In genomic region chr15:7681011-7681410, GRCm38 (mm10) we compare ENCODE assay signal across 31 mouse cellular contexts.
"Had no signal": no experiment of that assay in that cellular context is flagged by ENCODE, and none has a peak within 500 bp of the region (broad histone marks: within the 10 kb centered on the region; RNA-seq: fewer than 3 reads in every experiment).

No protein-coding gene starts in this region.

- H3K4me1 ChIP-seq: limb, embryonic 12.5 days; limb, embryonic 13.5 days; limb, embryonic 15.5 days; liver, embryonic 12.5 days; liver, embryonic 13.5 days; liver, embryonic 15.5 days; lung, embryonic 15.5 days; megakaryocyte, embryonic 14.5 days; midbrain, embryonic 12.5 days; midbrain, embryonic 13.5 days; midbrain, embryonic 15.5 days; neural tube, embryonic 12.5 days had no signal

- H3K4me3 ChIP-seq: limb, embryonic 12.5 days; limb, embryonic 13.5 days; limb, embryonic 15.5 days; liver, embryonic 12.5 days; liver, embryonic 13.5 days; liver, embryonic 15.5 days; lung, embryonic 15.5 days; megakaryocyte, embryonic 14.5 days; midbrain, embryonic 10.5 days; midbrain, embryonic 12.5 days; midbrain, embryonic 13.5 days; midbrain, embryonic 15.5 days; myocyte; neural tube, embryonic 12.5 days had no signal

- H3K36me3 ChIP-seq: limb, embryonic 12.5 days; limb, embryonic 13.5 days; limb, embryonic 15.5 days; liver, embryonic 12.5 days; liver, embryonic 13.5 days; liver, embryonic 15.5 days; lung, embryonic 15.5 days; midbrain, embryonic 10.5 days; midbrain, embryonic 12.5 days; midbrain, embryonic 13.5 days; midbrain, embryonic 15.5 days; neural tube, embryonic 12.5 days had no signal

- H3K27ac ChIP-seq: limb, embryonic 12.5 days; limb, embryonic 13.5 days; limb, embryonic 15.5 days; liver, embryonic 12.5 days; liver, embryonic 13.5 days; liver, embryonic 14.5 days; liver, embryonic 15.5 days; lung, embryonic 15.5 days; macrophage; midbrain, embryonic 10.5 days; midbrain, embryonic 12.5 days; midbrain, embryonic 13.5 days; midbrain, embryonic 15.5 days; neural tube, embryonic 12.5 days had no signal

- H3K9me3 ChIP-seq: limb, embryonic 12.5 days; limb, embryonic 13.5 days; limb, embryonic 15.5 days; liver, embryonic 12.5 days; liver, embryonic 13.5 days; liver, embryonic 15.5 days; lung, embryonic 15.5 days; megakaryocyte, embryonic 14.5 days; midbrain, embryonic 10.5 days; midbrain, embryonic 12.5 days; midbrain, embryonic 13.5 days; midbrain, embryonic 15.5 days; neural tube, embryonic 12.5 days had no signal

- DNase-seq: left cerebral cortex, postnatal 4 days; liver; liver, embryonic 13.5 days; liver, postnatal 0 days; lung, adult 18-20 months; lung, adult 2 months; lung, embryonic 14.5 days; lung, postnatal 10 days; lung, postnatal 14 days; lung, postnatal 36 days; lung, postnatal 4 days; midbrain, embryonic 14.5 days had no signal

- ATAC-seq: liver, embryonic 12.5 days; liver, postnatal 0 days; lung, postnatal 0 days; midbrain, embryonic 13.5 days; midbrain, embryonic 15.5 days; midbrain, embryonic 16.5 days had no signal

- H3K9ac ChIP-seq: limb, embryonic 12.5 days; limb, embryonic 13.5 days; limb, embryonic 15.5 days; liver, embryonic 12.5 days; liver, embryonic 13.5 days; liver, embryonic 14.5 days; liver, embryonic 15.5 days; liver, postnatal 0 days; lung, embryonic 14.5 days; lung, embryonic 15.5 days; midbrain, embryonic 12.5 days; midbrain, embryonic 13.5 days; midbrain, embryonic 15.5 days; neural tube, embryonic 12.5 days had no signal

- H3K27me3 ChIP-seq: limb, embryonic 12.5 days; limb, embryonic 13.5 days; limb, embryonic 15.5 days; liver, embryonic 12.5 days; liver, embryonic 13.5 days; liver, embryonic 15.5 days; lung, embryonic 15.5 days; megakaryocyte, embryonic 14.5 days; midbrain, embryonic 12.5 days; midbrain, embryonic 13.5 days; midbrain, embryonic 15.5 days; neural tube, embryonic 12.5 days had no signal

- H3K4me2 ChIP-seq: limb, embryonic 12.5 days; limb, embryonic 13.5 days; limb, embryonic 15.5 days; liver, embryonic 11.5 days; liver, embryonic 12.5 days; liver, embryonic 13.5 days; liver, embryonic 15.5 days; lung, embryonic 14.5 days; lung, embryonic 15.5 days; midbrain, embryonic 11.5 days; midbrain, embryonic 12.5 days; midbrain, embryonic 13.5 days; midbrain, embryonic 15.5 days; neural tube, embryonic 12.5 days had no signal
